Mouse (Mus musculus) bone marrow macrophage, adult 2 months (primary cell): ENCODE measurements at regions not wholly inside any gene's neighbourhood (a gene's known extent, or its start where the extent isn't known, plus 50 kb on each side); places are given as distances from the start of the nearest gene placed in this dataset.
"Not testable (repeated sequence)": the region's sequence is repeated elsewhere in the genome, so short reads cannot be mapped to it uniquely, and the experiment has no call there.

Experiments
- H3K27ac ChIP-seq: 2 replicates; pipeline ENCODE4 v1.5.1; 2012; ENCODE audit warnings: low read depth, low read length; ENCODE audit not compliant: insufficient read depth
- H3K4me1 ChIP-seq: 2 replicates; pipeline ENCODE4 v1.6.1; 2012; ENCODE audit warnings: low read length; ENCODE audit not compliant: control insufficient read depth, insufficient read depth
- H3K4me3 ChIP-seq: 2 replicates; pipeline ENCODE4 v1.5.1; 2012; ENCODE audit warnings: mild to moderate bottlenecking, low read length, moderate library complexity; ENCODE audit not compliant: insufficient read depth
- CTCF ChIP-seq: IDR thresholded peaks from 2 replicates; pipeline ENCODE4 v1.5.1; 2012; ENCODE audit warnings: low read depth, mild to moderate bottlenecking, low read length, moderate library complexity
- POLR2A ChIP-seq: IDR thresholded peaks from 2 replicates; pipeline ENCODE4 v1.6.1; 2012; ENCODE audit warnings: mild to moderate bottlenecking, low read depth, low read length, borderline replicate concordance

DNA sequence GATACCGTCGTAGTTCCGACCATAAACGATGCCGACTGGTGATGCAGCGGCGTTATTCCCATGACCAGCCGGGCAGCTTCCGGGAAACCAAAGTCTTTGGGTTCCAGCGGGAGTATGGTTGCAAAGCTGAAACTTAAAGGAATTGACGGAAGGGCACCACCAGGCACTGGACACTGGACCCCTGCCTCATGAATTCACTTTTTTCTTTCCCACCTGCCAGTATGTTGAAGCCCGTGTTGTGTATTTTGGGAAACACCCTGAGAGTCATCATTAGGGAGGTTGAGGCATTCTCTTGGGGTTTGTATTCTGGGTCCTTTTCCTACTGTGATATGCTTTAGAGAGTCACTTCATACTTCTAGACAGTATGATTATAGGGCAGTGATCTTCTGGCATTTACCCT, 197.9 kb downstream of the Samd9l start:
- H3K4me3 ChIP-seq, H3K27ac ChIP-seq, H3K4me1 ChIP-seq: not testable (repeated sequence)

DNA sequence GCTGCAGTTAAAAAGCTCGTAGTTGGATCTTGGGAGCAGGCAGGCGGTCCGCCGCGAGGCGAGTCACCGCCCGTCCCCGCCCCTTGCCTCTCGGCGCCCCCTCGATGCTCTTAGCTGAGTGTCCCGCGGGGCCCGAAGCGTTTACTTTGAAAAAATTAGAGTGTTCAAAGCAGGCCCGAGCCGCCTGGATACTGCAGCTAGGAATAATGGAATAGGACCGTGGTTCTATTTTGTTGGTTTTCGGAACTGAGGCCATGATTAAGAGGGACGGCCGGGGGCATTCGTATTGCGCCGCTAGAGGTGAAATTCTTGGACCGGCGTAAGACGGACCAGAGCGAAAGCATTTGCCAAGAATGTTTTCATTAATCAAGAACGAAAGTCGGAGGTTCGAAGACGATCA, 198.3 kb downstream of the Samd9l start:
- no peak for TF ChIP-seq POLR2A
- no peak for TF ChIP-seq CTCF
- H3K4me3 ChIP-seq: no peak overlapping the region
- no peak overlapping the region for H3K27ac ChIP-seq
- H3K4me1 ChIP-seq: no peaks in the 10 kb centered on the region

DNA sequence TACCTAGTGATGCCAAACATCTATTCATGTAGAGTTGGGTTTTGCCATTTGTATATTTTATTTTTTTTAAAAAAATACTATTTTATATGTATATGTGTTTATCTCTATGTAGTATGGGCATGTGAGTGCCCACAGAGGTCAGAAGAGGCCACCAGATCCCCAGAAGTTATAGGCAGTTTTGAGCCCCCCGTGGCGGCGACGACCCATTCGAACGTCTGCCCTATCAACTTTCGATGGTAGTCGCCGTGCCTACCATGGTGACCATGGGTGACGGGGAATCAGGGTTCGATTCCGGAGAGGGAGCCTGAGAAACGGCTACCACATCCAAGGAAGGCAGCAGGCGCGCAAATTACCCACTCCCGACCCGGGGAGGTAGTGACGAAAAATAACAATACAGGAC, 198.8 kb downstream of the Samd9l start:
- H3K4me3 ChIP-seq, H3K27ac ChIP-seq, H3K4me1 ChIP-seq: not testable (repeated sequence)

DNA sequence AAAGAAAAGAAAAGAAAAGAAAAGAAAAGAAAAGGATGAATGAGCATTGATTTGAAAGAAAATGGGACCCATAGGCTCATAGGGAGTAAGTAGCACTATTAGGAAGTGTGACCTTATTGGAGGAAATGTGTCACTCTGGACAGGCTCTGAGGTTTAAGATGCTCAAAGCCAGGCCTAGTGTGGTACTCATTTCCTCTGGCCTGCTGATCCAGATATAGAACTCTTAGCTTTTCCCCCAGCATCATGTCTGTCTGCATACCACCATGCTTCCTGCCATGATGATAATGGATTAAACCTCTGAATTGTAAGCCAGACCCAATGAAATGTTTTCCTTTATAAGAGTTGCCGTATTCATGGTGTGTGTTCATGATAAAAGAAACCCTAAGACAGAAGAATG, 206.9 kb downstream of the Samd9l start:
- not testable (repeated sequence) for H3K27ac ChIP-seq, H3K4me3 ChIP-seq, H3K4me1 ChIP-seq

DNA sequence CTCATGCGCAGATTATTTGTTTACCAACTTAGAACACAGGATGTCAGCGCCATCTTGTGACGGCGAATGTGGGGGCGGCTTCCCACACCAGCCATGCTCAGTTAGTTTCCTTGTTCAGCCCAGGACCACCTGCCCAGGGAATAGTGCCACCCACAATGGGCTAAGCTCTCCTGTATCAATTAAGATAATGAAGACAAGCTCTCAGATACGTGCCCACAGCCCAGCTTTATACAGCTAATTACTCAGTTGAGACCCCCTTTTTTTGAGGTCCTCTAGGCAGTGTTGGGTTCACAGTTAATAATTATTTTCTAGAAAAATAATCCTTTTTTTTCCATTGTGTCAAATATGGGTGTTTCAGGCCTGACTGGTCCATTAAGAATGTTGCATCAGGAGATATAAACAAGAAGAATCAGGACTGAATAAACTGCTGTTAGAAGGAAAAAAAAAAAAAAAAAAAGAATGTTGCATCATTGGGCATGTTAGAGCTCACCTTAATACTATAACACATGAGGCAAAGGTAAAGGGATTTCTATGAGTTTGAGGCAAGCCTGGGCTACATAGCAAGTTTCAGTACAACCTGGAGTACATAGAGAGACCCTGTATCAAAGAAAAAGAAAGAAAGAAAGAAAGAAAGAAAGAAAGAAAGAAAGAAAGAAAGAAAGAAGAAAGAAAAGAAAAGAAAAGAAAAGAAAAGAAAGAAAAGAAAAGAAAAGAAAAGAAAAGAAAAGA, 207.5 kb downstream of the Samd9l start:
- not testable (repeated sequence) for H3K4me1 ChIP-seq, H3K27ac ChIP-seq, H3K4me3 ChIP-seq

DNA sequence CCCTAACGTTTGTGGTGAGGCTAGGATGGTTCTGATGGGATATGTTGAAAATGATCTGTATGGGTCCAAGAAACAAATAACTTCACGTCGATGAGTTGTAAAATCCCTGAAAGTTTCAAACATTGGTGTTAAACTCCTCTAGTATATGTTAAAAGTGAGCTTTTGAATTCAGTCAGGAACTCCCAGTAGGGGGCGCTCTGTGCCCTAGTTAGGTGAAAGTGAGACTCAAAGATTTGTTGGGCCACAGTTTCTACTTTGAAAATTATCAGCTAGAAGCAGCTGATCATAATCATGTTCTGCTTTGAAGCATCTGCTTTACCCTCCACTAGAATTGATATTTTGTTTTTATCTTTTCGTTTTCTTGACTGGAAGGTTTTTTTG, 215.6 kb downstream of the Samd9l start:
- no peak overlapping the region for H3K27ac ChIP-seq
- H3K4me3 ChIP-seq: no peak overlapping the region
- H3K4me1 ChIP-seq: no peaks in the 10 kb centered on the region
- TF ChIP-seq CTCF (no peak), POLR2A (no peak)

DNA sequence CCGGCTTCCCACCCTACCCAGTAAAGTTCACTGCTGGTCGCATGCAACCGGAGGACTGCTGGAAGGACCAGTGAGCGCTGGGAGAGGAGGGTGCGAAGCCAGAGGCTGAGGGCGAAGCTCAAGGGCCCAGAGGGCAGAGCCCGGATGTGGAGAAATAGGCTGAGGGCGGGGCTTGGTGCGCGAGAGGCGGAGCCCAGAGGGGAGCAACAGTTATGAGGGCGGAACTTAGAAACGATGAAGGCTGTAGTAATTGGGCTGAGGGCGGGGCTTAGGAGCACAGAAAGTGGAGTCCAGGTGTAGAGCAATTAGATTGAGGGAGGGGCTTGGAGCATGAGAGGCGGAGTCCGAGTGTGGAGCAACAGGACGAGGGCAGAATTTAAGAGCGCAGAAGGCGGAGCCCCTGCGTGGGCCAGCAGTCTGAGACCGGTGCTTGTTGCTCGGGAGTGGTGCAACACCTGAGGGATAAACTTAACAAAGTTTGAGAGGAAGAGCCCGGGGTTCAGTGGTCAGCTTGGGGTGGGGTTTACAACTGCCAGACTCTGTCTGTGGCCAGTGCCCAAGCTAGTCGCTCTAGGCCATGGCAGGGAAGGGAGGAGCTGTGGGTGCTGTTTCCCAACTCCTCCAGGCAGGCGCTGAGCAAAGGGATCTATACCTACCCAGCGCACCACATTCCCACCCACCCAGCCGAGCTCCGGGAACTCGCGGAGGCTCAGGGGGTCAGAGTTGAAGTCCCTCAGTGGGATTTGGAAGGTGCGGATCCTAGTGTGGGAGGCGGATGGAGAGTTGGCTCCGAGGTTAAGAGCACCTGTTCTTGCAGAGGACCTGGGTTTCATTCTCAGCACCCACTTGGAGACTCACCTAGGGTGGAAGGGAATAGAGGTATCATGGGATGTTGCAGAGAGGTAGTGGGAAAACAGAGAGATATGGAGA, 216.2 kb downstream of the Samd9l start:
- Histone ChIP-seq H3K27ac (no peak overlapping the region), H3K4me1 (no peaks in the 10 kb centered on the region), H3K4me3 (0 out of 2 replicates have a peak overlapping the region, but pooled peaks have one; percentile 13)
- TF ChIP-seq POLR2A (no peak), CTCF (no peak; the same call in 1 of the 2 replicates)

DNA sequence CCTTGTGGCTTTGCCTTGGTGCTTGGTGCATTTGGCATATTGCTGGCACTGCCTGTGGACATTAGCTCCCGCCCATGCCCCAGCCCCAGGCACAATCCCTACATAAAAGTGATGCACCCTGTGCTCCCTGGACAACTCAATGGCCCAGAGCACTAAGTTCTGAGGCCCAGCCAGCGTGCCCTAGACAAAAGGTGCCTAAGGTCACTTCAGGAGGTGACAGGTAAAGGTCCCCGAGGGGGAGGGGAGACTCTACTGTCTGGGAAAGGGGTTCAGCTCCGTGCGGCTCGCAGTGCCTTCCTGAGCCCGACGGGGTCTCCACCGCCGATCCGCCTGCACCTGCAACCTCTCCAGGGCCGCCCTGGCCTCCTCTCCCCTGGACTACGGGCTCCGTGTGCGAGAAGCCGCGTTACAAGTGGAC, 216.9 kb downstream of the Samd9l start:
- H3K27ac ChIP-seq, H3K4me1 ChIP-seq: not testable (repeated sequence)
- 0 out of 2 replicates have a peak overlapping the region, but pooled peaks have one; percentile 13 for H3K4me3 ChIP-seq

DNA sequence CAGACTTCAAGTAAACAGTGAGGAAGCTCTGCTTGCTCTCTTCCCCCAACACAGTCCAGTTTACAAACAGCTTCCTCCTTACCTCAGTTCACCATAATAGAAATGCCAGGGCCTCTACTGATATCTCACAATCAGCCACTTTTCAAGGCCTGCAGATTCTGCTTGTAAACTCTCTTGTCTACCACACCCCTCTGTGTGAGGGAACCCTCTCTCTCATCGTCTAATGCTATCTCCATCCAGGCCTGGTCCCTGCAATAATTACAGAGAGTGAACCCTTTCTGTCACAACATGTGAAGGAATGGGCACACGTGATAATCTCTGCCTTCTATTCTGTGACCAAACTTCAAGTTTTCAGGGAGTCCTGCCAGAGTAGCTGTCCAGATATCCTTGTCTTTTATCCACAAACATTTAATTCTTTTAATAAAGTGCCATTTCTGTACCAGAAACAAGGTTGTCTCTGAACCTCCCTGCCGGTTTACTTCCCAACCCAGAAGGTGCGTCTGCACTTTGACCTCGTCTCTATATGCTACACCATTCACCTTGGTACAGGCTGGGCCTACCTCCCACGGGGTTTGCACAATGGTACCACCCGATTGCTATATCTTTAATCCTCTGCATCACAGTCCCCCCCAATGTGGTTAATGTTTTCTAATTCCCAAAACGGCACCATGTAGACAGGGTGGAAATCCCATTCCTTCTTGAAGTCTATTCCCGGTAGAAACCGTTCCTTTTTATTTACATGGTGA, 219.6 kb downstream of the Samd9l start:
- not testable (repeated sequence) for H3K27ac ChIP-seq, H3K4me1 ChIP-seq, H3K4me3 ChIP-seq

DNA sequence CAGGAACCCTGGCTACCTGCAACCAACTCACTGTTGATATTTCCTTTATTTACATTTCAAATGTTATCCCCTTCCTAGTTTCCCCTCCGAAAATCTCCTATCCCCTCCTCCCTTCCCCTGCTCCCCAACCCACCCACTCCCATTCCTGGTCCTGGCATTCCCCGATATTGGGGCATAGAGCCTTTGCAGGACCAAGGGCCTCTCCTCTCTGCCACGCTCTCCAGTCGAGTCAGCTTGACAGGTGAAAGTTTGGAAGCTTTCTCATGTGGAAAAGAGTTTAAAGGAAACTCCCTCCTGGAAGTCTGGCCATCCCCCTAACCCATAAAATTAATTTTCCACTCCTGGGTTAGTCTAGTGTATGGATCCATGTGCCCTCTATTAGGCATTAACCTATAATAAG, 229.9 kb downstream of the Samd9l start:
- H3K4me1 ChIP-seq, H3K4me3 ChIP-seq, H3K27ac ChIP-seq: not testable (repeated sequence)

DNA sequence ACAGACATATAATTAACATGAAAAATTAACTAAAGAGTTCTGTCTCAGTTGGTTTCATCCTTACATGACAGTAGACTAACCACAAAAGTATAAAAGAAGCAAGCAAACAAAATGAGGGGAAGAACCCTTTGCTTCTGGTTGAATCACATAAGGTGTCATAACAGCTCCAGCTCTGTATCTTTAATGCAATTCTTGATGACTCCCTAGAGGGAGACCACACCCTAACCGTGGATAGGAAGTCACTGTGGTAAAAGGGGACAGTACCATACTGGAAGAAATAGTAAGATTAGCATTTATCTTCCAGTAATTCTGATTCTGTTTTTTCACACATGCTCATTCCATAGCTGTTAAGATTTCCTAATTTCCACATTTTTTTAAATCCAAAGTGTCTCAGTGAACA, 233.2 kb downstream of the Samd9l start:
- H3K27ac ChIP-seq, H3K4me1 ChIP-seq, H3K4me3 ChIP-seq: not testable (repeated sequence)

DNA sequence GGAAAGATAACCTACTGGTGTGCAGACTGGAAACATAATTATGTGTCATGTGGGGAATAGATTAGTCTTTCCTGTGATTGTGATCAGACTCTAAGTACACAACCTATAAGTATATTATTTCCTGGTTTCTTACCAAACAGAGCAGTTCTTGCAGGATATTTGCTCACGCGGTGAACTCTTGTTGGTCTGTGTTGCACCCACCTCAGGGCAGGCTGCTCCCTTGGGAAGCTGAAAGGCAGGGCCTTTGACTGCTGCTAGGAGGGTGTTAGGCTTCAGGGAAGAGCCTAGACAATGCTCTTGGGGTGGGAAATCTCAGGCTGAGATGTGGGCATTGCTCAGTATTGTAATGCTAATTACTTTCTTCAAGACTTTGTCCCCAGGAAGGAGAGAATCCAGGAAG, 247.5 kb downstream of the Samd9l start:
- H3K27ac ChIP-seq, H3K4me3 ChIP-seq: not testable (repeated sequence)

DNA sequence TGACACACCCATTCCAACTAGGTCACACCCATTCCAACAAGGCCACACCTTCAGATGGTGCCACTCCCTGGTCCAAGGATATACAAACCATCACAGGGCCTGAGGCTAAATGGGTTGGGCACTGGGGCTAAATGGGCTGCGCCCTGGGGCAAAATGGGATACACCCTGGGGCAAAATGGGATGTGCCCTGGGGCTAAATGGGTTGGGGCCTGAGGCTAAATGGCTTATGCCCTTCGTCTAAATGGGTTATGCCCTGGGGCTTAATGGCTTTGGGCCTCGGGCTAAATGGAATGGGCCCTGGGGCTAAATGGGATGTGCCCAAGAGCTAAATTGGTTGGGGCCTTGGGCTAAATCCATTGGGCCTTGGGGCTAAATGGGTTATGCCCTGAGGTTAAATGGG, 261.5 kb downstream of the Samd9l start:
- not testable (repeated sequence) for H3K27ac ChIP-seq, H3K4me3 ChIP-seq, H3K4me1 ChIP-seq

More for the DNA sequence above, 247.5 kb downstream of the Samd9l start:
- H3K4me1 ChIP-seq: not testable (repeated sequence)

DNA sequence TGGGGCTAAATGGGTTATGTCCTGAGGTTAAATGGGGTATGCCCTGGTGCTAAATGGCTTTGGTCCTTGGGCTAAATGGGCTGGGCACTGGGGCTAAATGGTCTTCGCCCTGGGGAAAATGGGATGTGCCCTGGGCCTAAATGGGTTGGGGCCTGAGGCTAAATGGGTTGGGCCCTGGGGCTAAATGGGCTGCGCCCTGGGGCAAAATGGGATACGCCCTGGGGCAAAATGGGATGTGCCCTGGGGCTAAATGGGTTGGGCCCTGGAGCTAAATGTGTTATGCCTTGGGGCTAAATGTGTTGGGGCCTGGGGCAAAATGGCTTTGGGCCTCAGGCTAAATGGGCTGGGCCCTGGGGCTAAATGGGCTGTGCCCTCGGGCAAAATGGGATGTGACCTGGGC, 265.6 kb downstream of the Samd9l start:
- not testable (repeated sequence) for H3K4me3 ChIP-seq, H3K4me1 ChIP-seq, H3K27ac ChIP-seq

DNA sequence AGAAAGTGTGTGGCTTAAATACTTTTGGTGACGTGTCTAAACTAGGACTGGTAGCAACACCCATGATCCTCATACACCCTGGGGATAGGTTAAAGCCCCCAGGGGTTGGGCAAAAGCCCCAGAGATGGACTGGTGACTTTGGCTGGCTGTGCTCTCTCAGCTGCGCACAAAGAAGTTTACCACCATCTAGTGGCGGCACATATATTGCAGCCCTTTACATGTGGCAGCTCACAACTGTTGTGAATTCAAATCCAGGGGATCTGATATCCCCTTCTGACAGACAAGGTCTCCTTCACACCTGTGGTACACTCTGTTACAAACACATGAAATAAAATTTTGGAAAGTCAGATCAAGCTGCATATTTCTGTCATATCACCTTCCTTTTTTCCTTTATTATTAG, 283.1 kb downstream of the Samd9l start:
- not testable (repeated sequence) for H3K4me3 ChIP-seq, H3K4me1 ChIP-seq, H3K27ac ChIP-seq
